Mouse (Mus musculus): ENCODE measurements around the gene Ap1m2. TPM values are rescaled to one million over a fixed set of nuclear protein-coding genes. Genes with fewer than 3 reads are reported as not detected.
"Not testable (repeated sequence)": the region's sequence is repeated elsewhere in the genome, so short reads cannot be mapped to it uniquely, and the experiment has no call there.

The Ap1m2 gene
- polyA plus RNA-seq, 1 experiment from 2014 or later: 22.3 TPM

DNA sequence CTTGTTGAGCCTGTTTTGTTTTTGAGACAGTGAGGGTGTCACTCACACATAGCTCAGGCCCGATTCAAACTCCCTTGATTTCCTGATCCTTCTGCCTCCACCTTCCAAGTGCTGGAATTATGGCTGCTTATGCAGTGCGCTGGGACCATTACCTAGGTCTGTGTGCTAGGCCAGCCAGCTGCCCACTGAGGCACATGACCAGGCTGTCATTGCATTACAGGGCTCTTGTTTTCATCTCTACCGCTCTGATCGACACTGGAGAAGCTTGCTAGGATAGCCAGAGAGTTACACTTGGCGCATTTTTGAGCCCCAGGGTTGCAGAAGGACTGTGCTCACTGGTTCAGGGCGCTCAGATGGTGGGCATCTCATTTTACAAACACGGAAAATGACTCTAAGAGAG, 442 bp downstream of the Ap1m2 start:
- H3K9ac ChIP-seq: peak overlapping the region; percentile 63
- no peak overlapping the region for H3K27ac ChIP-seq
- no peaks in the 10 kb centered on the region for H3K9me3 ChIP-seq
- 0 out of 2 replicates have a peak, but pooled peaks cover 4% of the 10 kb centered on the region for H3K4me1 ChIP-seq
- 17% methylated on average over 7 of the region's 7 CpGs for WGBS
- H3K36me3 ChIP-seq: no peaks in the 10 kb centered on the region
- H3K4me3 ChIP-seq: peak overlapping the region; percentile 44
- H3K27me3 ChIP-seq: peaks cover 19% of the 10 kb centered on the region
- ATAC-seq (ENCODE audit: insufficient number of reproducible peaks, insufficient read depth, low FRiP score, low TSS enrichment, low read depth): no peak
- H3K4me2 ChIP-seq: peak overlapping the region; percentile 50

DNA sequence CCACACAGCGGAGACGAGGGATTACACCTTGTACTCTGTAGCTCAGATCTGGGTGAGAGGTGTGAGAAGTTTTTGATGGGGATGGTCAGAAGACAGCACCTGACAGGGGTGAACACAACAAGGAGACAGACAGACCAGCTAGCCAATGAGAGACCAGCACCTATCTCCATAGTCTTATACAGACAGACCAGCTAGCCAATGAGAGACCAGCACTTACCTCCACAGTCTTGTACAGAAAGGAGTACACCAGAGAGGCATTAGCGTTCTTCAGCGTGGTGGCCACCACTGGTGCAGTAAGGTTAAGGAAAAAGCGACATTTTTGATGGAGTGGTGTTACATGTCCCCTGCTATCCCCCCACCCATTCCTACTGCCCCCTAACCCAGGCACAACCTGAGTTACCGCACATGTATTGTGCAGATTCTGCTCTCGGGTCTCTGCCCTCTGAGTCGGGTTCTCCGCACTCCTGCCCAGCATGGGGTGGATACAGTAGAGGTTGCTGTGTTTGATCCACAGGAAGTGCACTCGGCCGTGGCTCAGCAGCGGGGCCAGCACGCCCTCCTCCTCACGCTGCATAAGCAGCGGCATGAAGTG, 2.9 kb downstream of the Ap1m2 start:
- WGBS: 69% methylated on average over 15 of the region's 15 CpGs
- ATAC-seq (ENCODE audit: insufficient number of reproducible peaks, insufficient read depth, low FRiP score, low TSS enrichment, low read depth): no peak; the same call in 1 of the 2 replicates
- Histone ChIP-seq H3K4me2 (no peak overlapping the region), H3K36me3 (no peaks in the 10 kb centered on the region), H3K4me3 (no peak overlapping the region), H3K9me3 (no peaks in the 10 kb centered on the region), H3K27me3 (peaks cover 19% of the 10 kb centered on the region), H3K27ac (no peak overlapping the region), H3K9ac (no peak overlapping the region), H3K4me1 (0 out of 2 replicates have a peak, but pooled peaks cover 4% of the 10 kb centered on the region)

DNA sequence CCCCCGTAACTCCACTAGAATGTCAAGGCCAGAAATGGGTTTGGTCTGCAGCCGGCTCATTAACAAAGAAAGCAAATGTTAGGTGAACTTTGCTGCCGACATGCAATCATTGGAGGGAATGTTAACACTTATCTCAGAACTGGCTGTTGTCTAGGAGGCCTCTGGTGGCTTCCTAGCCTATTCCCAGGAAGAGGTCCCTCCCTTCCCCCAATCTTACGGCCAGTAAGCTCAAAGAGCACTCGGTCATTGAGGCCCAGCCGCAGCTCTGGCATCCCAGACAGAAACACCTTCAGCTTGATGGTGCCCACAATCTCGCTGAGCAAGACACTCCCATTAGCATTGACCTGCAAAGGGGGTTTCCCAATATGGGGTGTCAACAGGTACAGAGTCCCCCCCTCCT, 7.1 kb downstream of the Ap1m2 start:
- Histone ChIP-seq H3K27ac (no peak overlapping the region), H3K4me1 (no peaks in the 10 kb centered on the region), H3K4me2 (no peak overlapping the region), H3K9me3 (no peaks in the 10 kb centered on the region), H3K9ac (no peak overlapping the region), H3K4me3 (no peak overlapping the region), H3K36me3 (peaks cover 5% of the 10 kb centered on the region; the same call in 1 of the 2 replicates), H3K27me3 (no peaks in the 10 kb centered on the region)
- no peak for ATAC-seq (ENCODE audit: insufficient number of reproducible peaks, insufficient read depth, low FRiP score, low TSS enrichment, low read depth)
- 80% methylated on average over 7 of the region's 7 CpGs for WGBS

- Histone ChIP-seq H3K27me3 (no peaks in the 10 kb centered on the region), H3K9ac (no peak overlapping the region), H3K4me1 (no peaks in the 10 kb centered on the region), H3K36me3 (peaks cover 5% of the 10 kb centered on the region; the same call in 1 of the 2 replicates), H3K9me3 (no peaks in the 10 kb centered on the region), H3K4me2 (no peak overlapping the region), H3K27ac (no peak overlapping the region), H3K4me3 (no peak overlapping the region)
- ATAC-seq (ENCODE audit: insufficient number of reproducible peaks, insufficient read depth, low FRiP score, low TSS enrichment, low read depth): no peak
- WGBS: 85% methylated on average over 10 of the region's 10 CpGs
These were observed 13.1 kb downstream of the Ap1m2 start for GRCm38 (mm10) chr9:21299014-21299413.

DNA sequence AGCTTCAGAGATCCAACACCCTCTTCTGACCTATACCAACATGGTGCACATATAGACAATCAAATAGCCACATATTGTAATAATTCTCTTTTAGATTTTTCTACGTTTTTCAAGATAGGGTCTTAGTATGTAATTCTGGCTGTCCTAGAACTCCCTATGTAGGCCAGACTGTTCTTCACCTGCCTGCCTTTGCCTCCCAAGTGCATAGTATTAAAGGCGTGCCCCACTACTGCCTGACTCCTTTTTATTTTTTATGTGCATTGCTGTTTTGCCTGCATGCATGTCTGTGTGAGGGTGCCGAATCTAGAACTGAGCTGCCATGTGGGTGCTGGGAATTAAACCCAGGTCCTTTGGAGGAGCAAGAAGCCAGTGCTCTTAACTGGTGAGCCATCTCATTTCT, 19.9 kb downstream of the Ap1m2 start:
- no peak overlapping the region for H3K4me3 ChIP-seq
- peaks cover 22% of the 10 kb centered on the region for H3K4me1 ChIP-seq
- peak overlapping the region; percentile 78; the same call in 1 of the 2 replicates for H3K4me2 ChIP-seq
- H3K36me3 ChIP-seq: 0 out of 2 replicates have a peak, but pooled peaks cover 6% of the 10 kb centered on the region
- no peak for ATAC-seq (ENCODE audit: insufficient number of reproducible peaks, insufficient read depth, low FRiP score, low TSS enrichment, low read depth)
- 84% methylated on average over 3 of the region's 3 CpGs for WGBS
- H3K27ac ChIP-seq: 0 out of 2 replicates have a peak overlapping the region, but pooled peaks have one; percentile 87
- H3K9ac ChIP-seq: no peak overlapping the region
- H3K9me3 ChIP-seq: no peaks in the 10 kb centered on the region
- H3K27me3 ChIP-seq: no peaks in the 10 kb centered on the region

DNA sequence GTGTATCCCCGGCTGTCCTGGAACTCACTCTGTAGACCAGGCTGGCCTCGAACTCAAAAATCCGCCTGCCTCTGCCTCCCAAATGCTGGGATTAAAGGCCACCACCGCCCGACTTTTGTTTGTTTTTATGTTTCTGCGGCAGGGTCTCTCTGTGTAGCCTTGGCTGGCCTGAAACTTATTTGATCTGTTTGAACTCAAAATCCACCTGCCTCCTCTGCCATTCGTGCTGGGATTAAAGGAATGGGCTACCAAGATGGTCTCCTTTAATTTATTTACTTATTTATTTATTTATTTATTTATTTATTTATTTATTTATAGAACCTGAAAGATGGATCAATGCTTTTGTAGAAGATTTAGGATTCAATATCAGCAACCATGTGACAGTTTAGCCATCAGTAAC, 20.3 kb downstream of the Ap1m2 start:
- Histone ChIP-seq H3K9ac (peak overlapping the region; percentile 61; the same call in 1 of the 2 replicates), H3K27ac (peak overlapping the region; percentile 87), H3K4me3 (peak overlapping the region; percentile 82), H3K4me2 (peak overlapping the region; percentile 78), H3K4me1 (peaks cover 25% of the 10 kb centered on the region)
- H3K9me3 ChIP-seq; H3K36me3 ChIP-seq; ATAC-seq (ENCODE audit: insufficient number of reproducible peaks, insufficient read depth, low FRiP score, low TSS enrichment, low read depth); H3K27me3 ChIP-seq: not testable (repeated sequence)
- WGBS: 14% methylated on average over 7 of the region's 7 CpGs

- H3K9me3 ChIP-seq: no peaks in the 10 kb centered on the region
- 0 out of 2 replicates have a peak, but pooled peaks cover 6% of the 10 kb centered on the region for H3K36me3 ChIP-seq
- H3K4me2 ChIP-seq: peak within 1 kb of the TSS; percentile 78
- H3K27ac ChIP-seq: peak within 1 kb of the TSS; percentile 87
- peak within 1 kb of the TSS; percentile 82 for H3K4me3 ChIP-seq
- H3K27me3 ChIP-seq: no peaks in the 10 kb centered on the region
- H3K4me1 ChIP-seq: peaks cover 32% of the 10 kb centered on the region
- ATAC-seq (ENCODE audit: insufficient number of reproducible peaks, insufficient read depth, low FRiP score, low TSS enrichment, low read depth): peak; percentile 97
- under 1% methylated on average over 51 of the region's 51 CpGs for WGBS
- H3K9ac ChIP-seq: peak within 1 kb of the TSS; percentile 84
These were observed 20.9 kb downstream of the Ap1m2 start, which contains the start of gene Cdkn2d for GRCm38 (mm10) chr9:21291022-21291787. Gene Cdkn2d, minus strand, starts transcription at chr9:21291407.

DNA sequence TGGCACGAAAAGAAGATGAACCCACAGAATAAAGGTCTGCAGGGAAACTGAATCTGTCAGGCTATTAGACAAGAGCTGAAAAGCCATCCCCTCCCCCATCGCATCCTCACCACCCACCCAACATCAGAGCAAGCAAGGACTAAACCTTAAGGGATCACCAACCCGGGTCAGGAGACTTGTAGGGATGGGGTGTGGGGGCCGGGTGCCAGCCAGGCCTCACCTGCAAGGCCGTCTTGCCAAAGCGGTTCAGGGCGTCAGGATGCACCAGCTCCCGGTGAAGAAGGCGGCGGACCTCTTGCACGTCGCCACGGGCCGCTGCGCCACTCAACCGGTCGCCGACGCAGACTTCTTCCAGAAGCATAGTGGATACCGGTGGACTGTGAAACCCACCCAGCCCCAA, 21.5 kb downstream of the Ap1m2 start:
- under 1% methylated on average over 20 of the region's 20 CpGs for WGBS
- H3K9me3 ChIP-seq: no peaks in the 10 kb centered on the region
- peak overlapping the region; percentile 78 for H3K4me2 ChIP-seq
- peak overlapping the region; percentile 72 for H3K27ac ChIP-seq
- H3K4me3 ChIP-seq: peak overlapping the region; percentile 82
- no peaks in the 10 kb centered on the region for H3K27me3 ChIP-seq
- H3K9ac ChIP-seq: peak overlapping the region; percentile 84
- peak; percentile 1; the same call in 1 of the 2 replicates for ATAC-seq (ENCODE audit: insufficient number of reproducible peaks, insufficient read depth, low FRiP score, low TSS enrichment, low read depth)
- peaks cover 32% of the 10 kb centered on the region for H3K4me1 ChIP-seq
- H3K36me3 ChIP-seq: peaks cover 9% of the 10 kb centered on the region

GRCm38 (mm10) chr9:21289337-21289671, 22.8 kb downstream of the Ap1m2 start:
- no peak for ATAC-seq (ENCODE audit: insufficient number of reproducible peaks, insufficient read depth, low FRiP score, low TSS enrichment, low read depth)
- H3K27ac ChIP-seq: no peak overlapping the region
- peaks cover 22% of the 10 kb centered on the region for H3K36me3 ChIP-seq
- H3K4me3 ChIP-seq: 0 out of 2 replicates have a peak overlapping the region, but pooled peaks have one; percentile 82
- no peaks in the 10 kb centered on the region for H3K27me3 ChIP-seq
- WGBS: 82% methylated on average over 2 of the region's 2 CpGs
- no peak overlapping the region for H3K9ac ChIP-seq
- no peaks in the 10 kb centered on the region for H3K9me3 ChIP-seq
- H3K4me2 ChIP-seq: peak overlapping the region; percentile 78
- peaks cover 32% of the 10 kb centered on the region for H3K4me1 ChIP-seq

DNA sequence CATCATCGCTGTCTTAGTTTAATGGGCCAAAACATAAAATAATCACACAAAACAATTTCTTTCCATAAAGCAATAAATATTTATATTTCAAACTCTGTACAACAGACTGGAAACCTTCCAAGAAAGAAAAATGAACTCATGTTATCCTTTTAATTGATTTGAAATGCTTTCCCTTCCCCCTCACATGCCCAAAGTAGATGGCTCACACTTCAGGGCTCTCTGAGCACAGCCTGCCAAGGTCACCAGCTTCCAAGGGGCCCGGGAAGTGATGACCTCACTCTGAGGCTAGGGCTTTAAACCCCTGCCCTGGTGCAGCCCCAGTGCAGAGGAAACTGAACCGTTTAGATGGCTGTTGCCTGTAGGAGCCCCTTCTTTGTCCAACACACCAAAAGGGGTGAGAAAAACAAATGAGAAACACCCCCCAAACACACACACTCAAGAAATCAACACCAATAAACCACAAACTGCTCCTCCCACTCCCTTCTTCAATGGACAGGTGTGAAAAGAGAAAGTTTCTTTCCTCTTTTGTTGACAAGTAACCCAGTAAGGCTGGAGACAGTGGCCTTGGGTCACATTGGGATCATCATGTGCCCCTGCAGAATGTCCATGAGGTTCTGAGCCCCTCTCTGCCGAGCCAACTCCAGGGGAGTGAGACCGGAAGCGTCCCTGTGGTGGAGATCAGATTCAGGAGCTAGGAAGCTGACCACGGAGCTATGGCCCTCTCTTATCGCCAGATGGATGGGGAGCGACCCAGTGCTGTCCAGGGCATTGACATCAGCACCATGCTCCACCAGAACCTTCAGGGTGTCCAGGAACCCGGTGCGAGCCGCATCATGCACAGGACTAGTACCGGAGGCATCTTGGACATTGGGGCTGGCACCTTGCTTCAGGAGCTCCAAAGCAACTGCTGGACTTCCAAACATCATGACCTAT, 23.5 kb downstream of the Ap1m2 start:
- H3K4me1 ChIP-seq: peaks cover 32% of the 10 kb centered on the region
- peak overlapping the region; percentile 83; the same call in 1 of the 2 replicates for H3K9ac ChIP-seq
- peak overlapping the region; percentile 92 for H3K27ac ChIP-seq
- H3K4me2 ChIP-seq: peak overlapping the region; percentile 78
- 81% methylated on average over 13 of the region's 13 CpGs for WGBS
- H3K9me3 ChIP-seq: no peaks in the 10 kb centered on the region
- H3K36me3 ChIP-seq: peaks cover 28% of the 10 kb centered on the region
- ATAC-seq (ENCODE audit: insufficient number of reproducible peaks, insufficient read depth, low FRiP score, low TSS enrichment, low read depth): no peak
- H3K27me3 ChIP-seq: no peaks in the 10 kb centered on the region
- H3K4me3 ChIP-seq: peak overlapping the region; percentile 82
